Mouse (Mus musculus) forebrain, embryonic 10.5 days (tissue): Measurements from ENCODE around the gene Pmepa1. TPM values are rescaled to one million over a fixed set of nuclear protein-coding genes. Genes with fewer than 3 reads are reported as not detected.

Experiments used
- DNase-seq: peaks from one replicate; pipeline ENCODE4 v3.0.0-alpha.2; 2017; ENCODE audit warnings: low spot score; ENCODE audit errors: extremely low spot score
- H3K27ac ChIP-seq: fragments of 300-500 bp; sonication (generic); 2 replicates; pipeline ENCODE4 v1.5.1; 2016; ENCODE audit warnings: mild to moderate bottlenecking
- H3K27me3 ChIP-seq: fragments of 300-500 bp; sonication (generic); 2 replicates; pipeline ENCODE4 v1.6.1; 2016; ENCODE audit warnings: mild to moderate bottlenecking; ENCODE audit not compliant: poor library complexity, severe bottlenecking
- H3K36me3 ChIP-seq: fragments of 300-500 bp; sonication (generic); replicated peaks from 2 replicates; pipeline ENCODE4 v1.6.1; 2016; ENCODE audit warnings: mild to moderate bottlenecking, moderate library complexity
- H3K4me1 ChIP-seq: fragments of 300-500 bp; sonication (generic); 2 replicates; pipeline ENCODE4 v1.6.1; 2016
- H3K4me3 ChIP-seq: fragments of 300-500 bp; sonication (generic); 2 replicates; pipeline ENCODE4 v1.5.1; 2016; ENCODE audit warnings: mild to moderate bottlenecking, moderate library complexity
- H3K9me3 ChIP-seq: fragments of 300-500 bp; sonication (generic); 2 replicates; pipeline ENCODE4 v1.6.1; 2016; ENCODE audit warnings: mild to moderate bottlenecking, moderate library complexity
- WGBS: fragments of 180-500 bp; shearing (Covaris S2); methylation state at CpG from one replicate; pipeline ENCODE4 v1.1.7; 2016; 5-methylcytosine and 5-hydroxymethylcytosine counted together
- polyA plus RNA-seq: library from polyadenylated mRNA; unstranded; fragments of >200 nt; fragmentation: Nextera tagmentation; extraction: Ambion mirVana; gene quantifications from 2 replicates; pipeline ENCODE4 v1.2.1, GENCODE M21; 2016

The Pmepa1 gene
- polyA plus RNA-seq, 1 experiment from 2014 or later: 1.8 TPM

- no peaks in the 10 kb centered on the region for H3K36me3 ChIP-seq
- H3K27me3 ChIP-seq: peaks cover 28% of the 10 kb centered on the region
- WGBS: 11% methylated on average over 8 of the region's 8 CpGs
- peaks cover 9% of the 10 kb centered on the region for H3K4me1 ChIP-seq
- no peaks in the 10 kb centered on the region for H3K9me3 ChIP-seq
- H3K4me3 ChIP-seq: no peak overlapping the region
- peak; percentile 77 for DNase-seq
- H3K27ac ChIP-seq: no peak overlapping the region
Measured at GRCm38 (mm10) chr2:173183836-173184460, 92.4 kb downstream of the Pmepa1 start.

GRCm38 (mm10) chr2:173183311-173183710 is 93.0 kb downstream of the Pmepa1 start:
- Histone ChIP-seq H3K9me3 (no peaks in the 10 kb centered on the region), H3K36me3 (no peaks in the 10 kb centered on the region), H3K4me3 (no peak overlapping the region), H3K27me3 (peaks cover 28% of the 10 kb centered on the region), H3K27ac (no peak overlapping the region), H3K4me1 (peaks cover 9% of the 10 kb centered on the region)
- DNase-seq: peak; percentile 13
- 90% methylated on average over 10 of the region's 10 CpGs for WGBS

DNA sequence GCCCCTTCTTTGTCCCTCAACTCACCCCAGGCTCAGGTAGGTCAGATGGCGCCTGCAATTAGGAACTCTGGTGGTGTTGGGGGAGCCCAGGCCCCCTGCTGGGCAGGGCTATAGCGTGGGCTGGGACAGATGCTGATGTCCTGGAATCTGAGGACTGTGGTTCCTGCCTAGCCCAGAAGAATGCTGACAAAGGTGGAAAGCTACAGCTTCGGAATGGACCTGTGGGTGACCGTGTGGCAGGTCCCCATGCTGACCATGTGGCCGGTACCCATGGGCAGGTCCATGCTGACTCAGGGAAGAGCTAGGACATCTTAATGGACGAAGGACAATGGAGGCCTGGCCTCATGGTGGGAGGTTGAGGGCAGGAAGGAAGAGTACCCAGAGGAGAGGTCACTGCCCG is 93.5 kb downstream of the Pmepa1 start:
- Histone ChIP-seq H3K4me1 (peaks cover 9% of the 10 kb centered on the region), H3K4me3 (no peak overlapping the region), H3K27ac (no peak overlapping the region), H3K36me3 (no peaks in the 10 kb centered on the region), H3K27me3 (peaks cover 28% of the 10 kb centered on the region), H3K9me3 (no peaks in the 10 kb centered on the region)
- 78% methylated on average over 7 of the region's 7 CpGs for WGBS
- peak; percentile 14 for DNase-seq

GRCm38 (mm10) chr2:173181901-173182300 is 94.4 kb downstream of the Pmepa1 start:
- H3K4me1 ChIP-seq: peaks cover 7% of the 10 kb centered on the region
- H3K27ac ChIP-seq: no peak overlapping the region
- DNase-seq: peak; percentile 4
- H3K4me3 ChIP-seq: no peak overlapping the region
- H3K27me3 ChIP-seq: peaks cover 25% of the 10 kb centered on the region; the same call in 1 of the 2 replicates
- WGBS: 86% methylated on average over 7 of the region's 7 CpGs
- H3K36me3 ChIP-seq: no peaks in the 10 kb centered on the region
- H3K9me3 ChIP-seq: no peaks in the 10 kb centered on the region

DNA sequence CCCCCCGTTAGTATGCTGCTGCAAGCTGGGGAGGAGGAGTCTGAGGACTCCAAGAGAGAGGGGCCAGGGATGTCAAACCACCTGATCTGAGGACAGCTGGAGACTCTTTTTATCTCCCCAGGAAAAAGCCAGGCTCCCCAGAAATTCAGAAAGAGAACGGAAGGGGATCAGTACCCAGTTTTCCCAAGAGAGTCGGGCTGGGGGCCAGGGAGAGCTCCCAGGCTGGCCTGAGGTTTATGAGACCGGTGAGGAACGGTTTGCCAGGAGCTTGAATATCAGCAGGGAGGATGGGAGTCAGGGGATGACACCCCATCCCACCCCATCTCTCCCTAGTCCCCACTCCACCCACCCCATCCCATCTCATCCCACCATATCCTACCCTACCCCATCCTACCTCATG is 94.8 kb downstream of the Pmepa1 start:
- peak; percentile 7 for DNase-seq
- Histone ChIP-seq H3K36me3 (no peaks in the 10 kb centered on the region), H3K4me1 (peaks cover 3% of the 10 kb centered on the region), H3K4me3 (no peak overlapping the region), H3K27me3 (peaks cover 25% of the 10 kb centered on the region; the same call in 1 of the 2 replicates), H3K9me3 (no peaks in the 10 kb centered on the region), H3K27ac (no peak overlapping the region)
- WGBS: 65% methylated on average over 5 of the region's 5 CpGs

DNA sequence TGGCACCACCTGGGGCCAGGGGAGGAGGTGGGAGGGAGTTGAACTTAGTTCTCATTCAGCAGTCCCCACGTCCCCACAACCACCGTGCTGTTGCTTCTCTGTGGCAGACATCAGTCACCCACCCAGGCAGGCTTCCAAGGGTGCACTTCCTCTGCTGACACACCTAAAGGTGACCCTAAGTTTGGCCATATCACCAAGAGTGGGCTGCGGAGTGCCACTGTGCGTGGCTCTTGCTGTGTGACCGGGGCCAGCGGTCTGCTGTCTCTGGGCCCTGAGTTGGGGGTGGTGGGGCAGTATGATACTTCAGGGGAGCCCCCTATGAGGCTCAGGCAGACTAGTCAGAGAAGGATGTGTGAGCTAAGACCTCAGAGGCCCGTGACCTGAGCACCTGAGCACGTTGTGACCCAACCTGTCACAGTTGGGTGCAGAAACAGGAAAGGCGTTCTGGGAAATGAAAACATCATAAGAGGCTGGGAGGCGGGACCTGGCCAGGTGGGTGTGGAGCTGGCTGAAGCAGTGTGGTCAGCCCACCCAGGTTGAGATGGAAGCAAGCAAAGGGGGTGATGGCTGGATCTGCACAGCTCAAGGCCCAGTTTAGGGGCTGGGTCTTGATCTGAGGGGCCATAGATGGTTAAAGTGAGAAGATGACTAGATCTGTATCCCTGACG is 95.5 kb downstream of the Pmepa1 start:
- Histone ChIP-seq H3K4me3 (no peak overlapping the region), H3K9me3 (peaks cover under 1% of the 10 kb centered on the region; the same call in 1 of the 2 replicates), H3K36me3 (no peaks in the 10 kb centered on the region), H3K27ac (0 out of 2 replicates have a peak overlapping the region, but pooled peaks have one; percentile 5), H3K27me3 (peaks cover 24% of the 10 kb centered on the region; the same call in 1 of the 2 replicates), H3K4me1 (no peaks in the 10 kb centered on the region)
- WGBS: 83% methylated on average over 11 of the region's 11 CpGs
- peak; percentile 10 for DNase-seq

GRCm38 (mm10) chr2:173180026-173180425 is 96.3 kb downstream of the Pmepa1 start:
- Histone ChIP-seq H3K4me3 (no peak overlapping the region), H3K4me1 (no peaks in the 10 kb centered on the region), H3K27ac (no peak overlapping the region), H3K27me3 (peaks cover 23% of the 10 kb centered on the region; the same call in 1 of the 2 replicates), H3K36me3 (no peaks in the 10 kb centered on the region), H3K9me3 (peaks cover 7% of the 10 kb centered on the region; the same call in 1 of the 2 replicates)
- peak; percentile 9 for DNase-seq
- 78% methylated on average over 4 of the region's 4 CpGs for WGBS

DNA sequence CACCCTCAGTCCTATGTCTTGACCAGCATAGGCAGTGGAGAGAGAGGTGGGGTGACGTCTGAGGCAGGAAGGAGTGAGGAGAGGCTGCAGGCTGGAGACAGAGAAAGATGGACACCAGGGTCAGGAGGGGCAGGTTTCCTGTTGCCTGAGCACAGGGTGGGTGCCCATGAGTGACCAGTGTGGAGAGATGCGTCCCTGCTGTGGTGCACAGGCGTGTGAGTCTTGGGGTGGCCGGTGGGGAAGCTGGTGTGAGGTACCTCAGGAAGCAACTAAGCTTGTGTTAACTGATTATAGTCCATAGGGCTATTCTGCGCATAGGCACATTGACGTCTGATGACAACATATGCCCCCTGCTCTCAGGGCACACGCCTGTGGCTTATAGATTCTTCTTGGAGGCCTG is 97.3 kb downstream of the Pmepa1 start:
- DNase-seq: peak; percentile 13
- Histone ChIP-seq H3K4me3 (no peak overlapping the region), H3K4me1 (peaks cover 8% of the 10 kb centered on the region), H3K36me3 (no peaks in the 10 kb centered on the region), H3K27me3 (peaks cover 17% of the 10 kb centered on the region; the same call in 1 of the 2 replicates), H3K27ac (no peak overlapping the region), H3K9me3 (peaks cover 7% of the 10 kb centered on the region; the same call in 1 of the 2 replicates)
- WGBS: 86% methylated on average over 7 of the region's 7 CpGs

DNA sequence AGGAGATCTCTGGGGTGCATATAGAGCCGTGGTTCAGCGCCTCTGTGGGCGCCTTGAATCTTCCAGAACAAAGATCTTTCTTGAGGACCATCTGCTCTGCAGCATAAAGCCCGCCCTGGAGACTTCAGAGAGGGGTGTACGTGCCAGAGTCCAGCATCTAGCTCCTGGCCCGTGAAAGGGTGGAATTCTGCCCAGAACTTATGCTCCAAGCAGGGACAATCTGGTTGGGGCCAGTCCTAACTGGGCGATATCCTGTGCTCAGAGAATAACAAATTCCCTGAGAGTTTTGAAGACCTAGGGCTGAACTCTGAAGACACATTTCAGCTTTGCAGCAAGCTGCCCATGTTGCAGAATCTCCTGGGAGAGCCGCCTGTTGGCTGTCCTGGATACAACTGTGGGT is 98.4 kb downstream of the Pmepa1 start:
- 85% methylated on average over 8 of the region's 8 CpGs for WGBS
- no peaks in the 10 kb centered on the region for H3K36me3 ChIP-seq
- H3K4me1 ChIP-seq: peaks cover 19% of the 10 kb centered on the region
- no peak overlapping the region for H3K4me3 ChIP-seq
- H3K9me3 ChIP-seq: peaks cover 7% of the 10 kb centered on the region; the same call in 1 of the 2 replicates
- peaks cover 14% of the 10 kb centered on the region for H3K27me3 ChIP-seq
- DNase-seq: peak; percentile 3
- no peak overlapping the region for H3K27ac ChIP-seq

DNA sequence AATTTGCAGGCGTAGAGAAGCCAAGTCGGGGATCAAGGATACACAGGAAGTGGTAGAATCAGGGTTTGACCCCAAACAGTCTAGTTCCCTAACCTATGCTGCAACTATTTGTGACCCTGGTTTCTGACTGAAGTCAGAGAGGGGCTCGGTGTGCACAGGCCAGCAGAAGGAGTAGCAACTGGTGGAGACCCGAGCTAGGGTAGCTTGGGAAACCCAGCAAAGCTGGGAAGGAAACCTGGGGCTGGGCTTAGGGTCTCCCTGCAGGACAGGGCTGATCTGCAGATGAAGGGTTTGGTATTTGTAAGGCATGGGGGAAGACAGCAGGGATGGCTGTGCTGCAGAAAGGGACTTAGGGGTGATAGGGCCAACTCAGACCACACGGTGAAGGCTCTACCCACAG is 98.9 kb downstream of the Pmepa1 start:
- Histone ChIP-seq H3K27me3 (peaks cover 17% of the 10 kb centered on the region), H3K27ac (no peak overlapping the region), H3K4me1 (peaks cover 24% of the 10 kb centered on the region), H3K36me3 (no peaks in the 10 kb centered on the region), H3K9me3 (peaks cover 7% of the 10 kb centered on the region; the same call in 1 of the 2 replicates), H3K4me3 (no peak overlapping the region)
- 78% methylated on average over 5 of the region's 5 CpGs for WGBS
- DNase-seq: peak; percentile 5

- H3K27me3 ChIP-seq: peaks cover 35% of the 10 kb centered on the region
- peaks cover 7% of the 10 kb centered on the region; the same call in 1 of the 2 replicates for H3K9me3 ChIP-seq
- H3K4me1 ChIP-seq: peaks cover 39% of the 10 kb centered on the region
- no peak for DNase-seq
- 89% methylated on average over 5 of the region's 5 CpGs for WGBS
- H3K4me3 ChIP-seq: no peak overlapping the region
- no peaks in the 10 kb centered on the region for H3K36me3 ChIP-seq
- no peak overlapping the region for H3K27ac ChIP-seq
Measured at GRCm38 (mm10) chr2:173175703-173176102, 100.6 kb downstream of the Pmepa1 start.

- peaks cover 43% of the 10 kb centered on the region for H3K27me3 ChIP-seq
- no peaks in the 10 kb centered on the region for H3K36me3 ChIP-seq
- peaks cover 7% of the 10 kb centered on the region; the same call in 1 of the 2 replicates for H3K9me3 ChIP-seq
- H3K4me1 ChIP-seq: peaks cover 39% of the 10 kb centered on the region
- WGBS: 48% methylated on average over 1 of the region's 1 CpGs
- H3K4me3 ChIP-seq: peak overlapping the region; percentile 48
- peak overlapping the region; percentile 89 for H3K27ac ChIP-seq
- DNase-seq: peak; percentile 13
Measured at GRCm38 (mm10) chr2:173174569-173174968, 101.8 kb downstream of the Pmepa1 start.
